Mouse (Mus musculus) heart, adult 18-20 months (tissue): ENCODE measurements around the gene Rgl2. TPM values are rescaled to one million over a fixed set of nuclear protein-coding genes. Genes with fewer than 3 reads are reported as not detected.

Experiments used
- DNase-seq, 2 experiments: peaks; one replicate each; pipeline ENCODE4 v3.0.0; 2021 to 2022; ENCODE audit warnings: mixed read lengths in 1 of 2
- total RNA-seq, 2 experiments: library from RNA; stranded (reverse); gene quantifications; 2 replicates each; pipeline ENCODE4 v1.2.3; 2021

Rgl2 gene
- total RNA-seq, 2 experiments from 2014 or later: 30.9 to 31.8 TPM

DNA sequence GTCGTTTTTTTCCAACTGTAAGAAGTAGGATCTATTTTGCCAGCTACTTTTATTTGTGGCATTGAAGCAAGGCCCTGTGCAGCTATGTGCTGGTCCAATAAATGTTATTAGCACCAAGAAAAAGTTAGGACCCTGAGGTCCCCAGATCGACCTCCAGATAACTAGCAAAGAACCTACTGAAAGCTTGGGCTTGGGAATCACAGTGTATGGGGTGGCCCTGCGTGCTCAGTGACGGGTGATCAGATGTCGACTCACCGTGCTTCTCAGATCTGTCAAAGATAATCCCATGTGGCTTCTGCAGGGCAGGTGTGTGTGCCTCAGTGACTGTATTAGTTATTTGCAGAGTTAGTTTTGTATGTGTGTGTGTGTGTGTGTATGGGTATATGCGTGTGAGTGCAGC, 8.0 kb upstream of the Rgl2 start:
- DNase-seq: no peak

DNA sequence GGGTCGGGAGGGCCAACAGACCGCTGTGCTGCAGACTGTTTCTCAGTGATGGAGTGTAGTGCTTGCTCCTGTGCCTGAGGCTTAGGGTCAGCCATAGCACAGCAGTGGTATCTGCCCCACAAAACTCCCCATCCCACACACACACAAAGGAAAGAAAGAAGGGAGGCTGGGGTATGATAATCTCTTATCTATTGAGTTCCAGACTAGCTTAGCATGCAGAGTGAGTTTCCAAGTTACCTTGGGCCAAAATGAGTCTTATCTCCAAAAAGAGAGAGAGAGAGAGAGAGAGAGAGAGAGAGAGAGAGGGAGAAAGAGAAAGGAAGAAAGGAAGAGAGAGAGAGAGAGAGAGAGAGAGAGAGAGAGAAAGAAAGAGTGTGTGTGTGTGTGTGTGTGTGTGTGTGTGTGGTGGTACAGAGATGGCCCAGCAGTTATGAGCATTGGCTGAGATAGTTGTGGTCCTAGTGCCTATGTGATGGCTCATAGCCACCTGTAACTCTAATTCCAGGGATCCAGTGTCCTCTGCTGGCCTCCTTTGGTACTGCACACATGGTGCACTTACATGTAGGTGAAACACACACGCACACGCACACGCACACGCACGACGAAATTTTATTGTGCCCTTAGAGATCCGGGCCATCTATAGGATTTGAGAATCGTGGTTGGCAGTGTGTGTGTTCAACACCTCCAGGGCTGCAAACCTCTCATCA, 4.6 kb upstream of the Rgl2 start:
- peak in 1 of 2 experiments; percentile 44 for DNase-seq

- no peak for DNase-seq
These were observed 3.8 kb upstream of the Rgl2 start for GRCm38 (mm10) chr17:33925406-33926116.

GRCm38 (mm10) chr17:33926207-33926932, 3.0 kb upstream of the Rgl2 start:
- no peak for DNase-seq

DNA sequence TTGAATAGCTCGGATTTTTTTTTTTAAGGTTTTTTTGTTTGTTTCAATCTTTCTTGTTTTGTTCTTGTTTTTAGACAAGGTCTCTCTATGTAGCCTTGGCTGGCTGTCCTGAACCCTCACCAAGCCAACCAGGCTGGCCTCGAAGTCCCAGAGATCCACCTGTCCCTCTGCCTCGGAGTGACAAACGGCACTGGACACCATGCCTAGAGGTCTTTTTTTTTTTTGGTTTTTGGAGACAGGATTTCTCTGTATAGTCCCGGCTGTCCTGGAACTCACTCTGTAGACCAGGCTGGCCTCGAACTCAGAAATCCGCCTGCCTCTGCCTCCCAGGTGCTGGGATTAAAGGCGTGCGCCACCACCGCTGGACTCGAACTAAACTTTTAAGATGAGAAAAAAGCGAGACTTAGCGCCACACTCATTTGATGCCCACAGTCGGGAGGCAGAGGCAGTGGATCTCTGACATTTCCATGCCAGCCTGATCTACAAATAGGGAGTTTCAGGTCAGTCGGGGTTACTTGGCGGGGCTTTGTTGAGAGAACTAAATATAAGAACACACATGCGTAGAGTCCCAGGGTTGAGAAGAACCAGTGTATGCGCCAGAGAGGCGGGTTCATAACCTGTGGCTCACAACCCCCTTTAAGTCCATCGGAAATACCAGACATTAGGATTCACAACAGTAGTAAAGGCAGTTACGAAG, 944 bp upstream of the Rgl2 start:
- no peak for DNase-seq

GRCm38 (mm10) chr17:33930280-33931158, 1.2 kb downstream of the Rgl2 start:
- DNase-seq: peak; percentile 75 to 79

DNA sequence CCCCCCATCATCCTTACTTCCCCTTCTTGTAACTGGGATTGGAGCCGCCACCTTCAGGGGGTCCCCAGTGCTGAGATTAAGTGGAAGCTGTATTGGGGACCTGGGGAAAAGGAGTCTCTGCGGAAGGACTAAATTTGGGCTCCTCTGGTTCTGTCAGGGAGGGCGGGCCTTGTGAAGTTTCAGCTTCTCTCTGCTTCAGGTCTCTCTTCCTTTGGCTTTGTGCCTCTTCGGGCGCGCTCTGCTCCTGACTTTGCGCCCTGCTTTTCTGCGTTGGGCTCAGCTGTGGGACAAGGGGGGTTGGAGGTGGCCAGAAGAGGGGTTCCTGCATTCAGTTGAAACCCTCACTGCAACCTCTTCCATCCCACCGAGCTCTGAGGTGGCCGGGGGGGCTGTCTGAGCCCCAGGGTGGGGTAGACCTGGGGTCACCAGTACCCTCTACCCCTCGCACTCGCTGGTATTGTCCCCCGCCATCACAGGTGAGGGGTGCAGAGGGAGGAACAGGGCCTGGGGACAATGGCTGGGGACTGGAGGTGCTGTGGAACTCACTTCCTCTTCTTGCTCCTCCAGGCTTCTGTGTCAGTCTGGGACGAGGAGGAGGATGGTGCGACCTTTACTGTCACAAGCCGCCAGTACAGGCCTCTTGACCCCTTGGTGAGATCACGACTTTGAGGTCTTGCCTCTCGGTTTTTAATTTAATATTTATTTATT, 2.0 kb downstream of the Rgl2 start:
- DNase-seq: peak in 1 of 2 experiments; percentile 29

GRCm38 (mm10) chr17:33931947-33932346, 2.6 kb downstream of the Rgl2 start:
- DNase-seq: no peak

DNA sequence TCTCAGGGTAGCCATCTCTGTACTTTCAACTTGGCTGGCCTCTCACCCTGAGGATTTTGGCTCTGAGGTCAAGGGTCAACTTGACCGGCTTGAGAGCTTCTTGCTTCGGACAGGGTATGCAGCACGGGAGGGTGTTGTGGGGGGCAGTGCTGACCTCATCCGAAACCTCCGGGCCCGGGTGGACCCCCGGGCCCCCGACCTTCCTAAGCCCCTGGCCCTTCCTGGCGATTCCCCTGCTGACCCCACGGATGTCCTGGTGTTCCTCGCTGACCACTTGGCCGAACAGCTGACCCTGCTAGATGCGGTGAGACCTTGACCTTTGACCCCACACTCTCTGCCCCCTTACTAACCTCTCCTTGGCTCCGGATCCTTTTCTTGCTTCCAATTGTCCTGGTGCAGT, 3.1 kb downstream of the Rgl2 start:
- no peak for DNase-seq

DNA sequence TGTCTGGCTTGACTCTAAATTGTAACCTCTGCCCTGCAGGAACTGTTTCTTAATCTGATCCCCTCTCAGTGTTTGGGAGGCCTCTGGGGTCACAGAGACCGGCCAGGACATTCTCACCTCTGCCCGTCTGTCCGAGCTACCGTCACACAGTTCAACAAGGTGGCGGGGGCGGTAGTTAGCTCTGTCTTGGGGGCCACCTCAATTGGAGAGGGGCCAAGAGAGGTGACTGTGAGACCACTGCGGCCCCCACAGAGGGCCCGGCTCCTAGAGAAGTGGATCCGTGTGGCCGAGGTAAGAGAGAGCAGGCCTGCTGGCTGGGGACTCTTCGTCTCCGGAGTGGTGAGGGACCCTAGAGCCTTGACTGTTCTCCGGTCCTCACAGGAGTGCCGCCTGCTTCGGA, 3.6 kb downstream of the Rgl2 start:
- no peak for DNase-seq

GRCm38 (mm10) chr17:33935422-33936055, 6.2 kb downstream of the Rgl2 start:
- no peak for DNase-seq

DNA sequence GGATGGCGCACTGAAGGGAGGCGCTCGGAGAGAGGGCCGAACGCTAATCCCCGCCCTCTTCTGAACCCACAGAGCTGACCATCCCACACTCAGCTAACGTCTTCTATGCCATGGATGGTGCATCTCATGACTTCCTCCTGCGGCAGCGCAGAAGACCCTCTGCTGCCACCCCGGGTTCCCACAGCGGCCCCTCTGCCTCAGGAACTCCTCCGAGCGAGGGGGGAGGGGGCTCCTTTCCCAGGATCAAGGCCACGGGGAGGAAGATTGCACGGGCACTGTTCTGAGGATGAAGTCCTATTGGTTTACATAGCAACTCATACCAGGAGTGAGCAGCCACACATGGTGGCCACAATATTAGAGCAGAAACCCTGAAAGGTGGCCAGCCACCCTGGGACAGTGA, 7.7 kb downstream of the Rgl2 start:
- DNase-seq: no peak

GRCm38 (mm10) chr17:33938783-33939182, 9.4 kb downstream of the Rgl2 start:
- DNase-seq: no peak

DNA sequence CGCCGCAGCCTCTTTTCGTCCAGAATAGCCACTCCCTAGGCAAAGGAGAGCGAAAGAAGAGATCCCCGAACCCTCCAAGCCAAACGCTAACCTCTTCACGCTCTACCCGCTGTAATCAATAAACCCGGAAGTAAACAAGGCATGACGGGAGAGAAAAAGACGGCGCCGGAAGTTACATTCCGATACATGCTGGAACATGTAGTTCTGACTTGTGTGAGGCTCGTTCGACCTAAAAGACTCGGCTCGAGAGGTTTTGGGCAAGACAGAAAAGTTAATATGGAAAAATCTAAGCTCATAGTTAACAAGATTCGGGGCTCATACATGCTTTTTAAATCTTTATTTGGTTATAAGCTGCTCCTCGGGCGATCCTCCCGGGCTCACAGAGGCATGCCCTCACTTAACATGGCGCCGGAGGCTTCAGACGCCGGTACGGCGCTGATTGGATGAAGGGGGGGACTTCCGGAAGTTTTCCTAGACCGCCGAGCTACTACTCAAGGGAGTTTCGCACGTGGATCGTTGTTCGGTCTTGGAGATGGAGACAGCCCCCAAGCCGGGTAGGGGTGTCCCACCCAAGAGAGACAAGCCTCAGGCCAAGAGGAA, 11.0 kb downstream of the Rgl2 start, which contains the start of the genes Pfdn6 and Wdr46:
Gene Pfdn6, minus strand, starts transcription at position 138 of the 600 bp plus-strand sequence.
Gene Wdr46, plus strand, starts transcription at position 455 of the 600 bp plus-strand sequence.
- DNase-seq: peak; percentile 91 to 95

- no peak for DNase-seq
These were observed 11.6 kb downstream of the Rgl2 start for GRCm38 (mm10) chr17:33940981-33941380.

GRCm38 (mm10) chr17:33941381-33941780, 12.0 kb downstream of the Rgl2 start:
- no peak for DNase-seq

GRCm38 (mm10) chr17:33943454-33943853, 14.1 kb downstream of the Rgl2 start:
- no peak for DNase-seq

- DNase-seq: no peak
These were observed 18.2 kb downstream of the Rgl2 start for GRCm38 (mm10) chr17:33947430-33948089.
